Mouse (Mus musculus): ENCODE measurements at regions not wholly inside any gene's neighbourhood (a gene's known extent, or its start where the extent isn't known, plus 50 kb on each side); places are given as distances from the start of the nearest gene placed in this dataset.
A peak's percentile ranks its signal among the peaks of the same experiment; 100 is the strongest.

DNA sequence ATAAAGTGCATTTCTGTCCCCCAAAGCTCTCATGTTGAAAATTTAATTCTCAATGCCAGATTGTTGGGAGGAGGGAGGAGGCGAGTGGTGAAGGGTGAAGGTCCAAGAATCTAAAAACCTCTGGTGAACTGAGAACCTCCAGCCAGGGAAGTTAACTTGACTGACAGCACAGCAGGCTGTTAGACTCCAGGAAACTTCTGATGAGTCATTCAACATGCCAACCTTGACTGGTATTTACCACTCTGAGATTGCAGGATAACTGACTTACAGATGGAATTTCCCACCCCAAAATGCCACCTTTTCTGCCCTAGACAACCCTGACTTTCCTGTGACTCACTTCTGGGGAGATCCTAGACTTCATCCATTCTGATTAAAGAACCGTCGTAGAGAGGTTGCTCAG is 58.6 kb upstream of the Prdm8 start:
- DNase-seq (ENCODE audit: inconsistent age in 2 of 2, low spot score in 1 of 2), result peak in 1 of 2 experiments; percentile 67

- no peak for DNase-seq (ENCODE audit: inconsistent age in 2 of 2, low spot score in 1 of 2)
Observed at GRCm38 (mm10) chr5:98106261-98106660, 60.7 kb upstream of the Prdm8 start.

DNA sequence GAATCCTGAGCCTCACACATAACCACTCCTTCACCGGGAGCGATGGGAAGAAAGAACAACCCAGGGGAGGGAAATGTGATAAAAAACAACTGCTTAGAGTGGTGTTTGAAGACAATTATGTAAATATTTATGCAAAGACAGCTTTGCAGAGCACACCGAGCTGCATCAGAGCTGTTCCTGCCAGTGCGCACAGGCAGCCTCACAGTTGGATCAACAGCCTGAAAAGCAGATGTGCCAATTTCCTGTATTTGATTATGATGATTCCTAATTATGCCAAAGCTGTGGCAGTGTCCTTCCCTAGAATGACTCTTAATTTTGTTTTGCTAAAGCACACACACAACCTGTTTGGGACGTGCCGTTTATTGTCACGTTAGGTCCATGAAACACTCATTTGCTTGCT is 52.6 kb upstream of the Antxr2 start:
- DNase-seq (ENCODE audit: inconsistent age in 2 of 2, low spot score in 1 of 2), result no peak

- no peak for DNase-seq (ENCODE audit: inconsistent age in 2 of 2, low spot score in 1 of 2)
Observed at GRCm38 (mm10) chr5:98081204-98081603, 50.4 kb upstream of the Antxr2 start.

Measured in adrenal gland, adult (tissue).